Mouse (Mus musculus): ENCODE measurements at regions not wholly inside any gene's neighbourhood (a gene's known extent, or its start where the extent isn't known, plus 50 kb on each side); places are given as distances from the start of the nearest gene placed in this dataset.

GRCm38 (mm10) chr19:52707679-52708078 lies 332.3 kb downstream of the Xpnpep1 start:
- Histone ChIP-seq H3K4me3 (replicated peaks) (no peak overlapping the region), H3K27ac (no peak overlapping the region), H3K36me3 (no peaks in the 10 kb centered on the region), H3K4me2 (replicated peaks) (no peak overlapping the region), H3K4me1 (replicated peaks) (no peaks in the 10 kb centered on the region), H3K27me3 (no peaks in the 10 kb centered on the region), H3K9ac (replicated peaks) (no peak overlapping the region), H3K9me3 (no peaks in the 10 kb centered on the region)
- 77% methylated on average over 1 of the region's 1 CpGs for WGBS
- ATAC-seq = no peak

- Histone ChIP-seq H3K4me1 (replicated peaks) (no peaks in the 10 kb centered on the region), H3K36me3 (no peaks in the 10 kb centered on the region), H3K9ac (replicated peaks) (no peak overlapping the region), H3K9me3 (no peaks in the 10 kb centered on the region), H3K4me3 (replicated peaks) (no peak overlapping the region), H3K27ac (no peak overlapping the region), H3K4me2 (replicated peaks) (no peak overlapping the region), H3K27me3 (no peaks in the 10 kb centered on the region)
- no peak for ATAC-seq
- WGBS = 82% methylated on average over 5 of the region's 5 CpGs
Observed at GRCm38 (mm10) chr19:52661009-52661408, 379.0 kb downstream of the Xpnpep1 start.

GRCm38 (mm10) chr19:52647066-52648046 lies 383.3 kb downstream of the Ins1 start:
- no peaks in the 10 kb centered on the region for H3K9me3 ChIP-seq
- H3K4me3 ChIP-seq (replicated peaks) = no peak overlapping the region
- no peaks in the 10 kb centered on the region for H3K36me3 ChIP-seq
- peak; percentile 88 for ATAC-seq
- peak overlapping the region; percentile 69 for H3K27ac ChIP-seq
- H3K27me3 ChIP-seq = no peaks in the 10 kb centered on the region
- H3K4me1 ChIP-seq (replicated peaks) = peaks cover 15% of the 10 kb centered on the region
- H3K4me2 ChIP-seq (replicated peaks) = 0 out of 2 replicates have a peak overlapping the region, but pooled peaks have one; percentile 5
- WGBS = 35% methylated on average over 17 of the region's 17 CpGs
- H3K9ac ChIP-seq (replicated peaks) = no peak overlapping the region

- Histone ChIP-seq H3K4me3 (replicated peaks) (no peak overlapping the region), H3K27me3 (no peaks in the 10 kb centered on the region), H3K9me3 (no peaks in the 10 kb centered on the region), H3K4me1 (replicated peaks) (no peaks in the 10 kb centered on the region; the same call in 1 of the 2 replicates), H3K4me2 (replicated peaks) (no peak overlapping the region), H3K36me3 (no peaks in the 10 kb centered on the region), H3K27ac (no peak overlapping the region), H3K9ac (replicated peaks) (no peak overlapping the region)
- 46% methylated on average over 5 of the region's 5 CpGs for WGBS
- ATAC-seq = no peak
Observed at GRCm38 (mm10) chr19:52640228-52640627, 376.1 kb downstream of the Ins1 start.

- H3K4me1 ChIP-seq (replicated peaks) = no peaks in the 10 kb centered on the region
- no peak overlapping the region for H3K27ac ChIP-seq
- no peaks in the 10 kb centered on the region for H3K36me3 ChIP-seq
- no peak overlapping the region for H3K4me2 ChIP-seq (replicated peaks)
- no peak overlapping the region for H3K4me3 ChIP-seq (replicated peaks)
- WGBS = 93% methylated on average over 4 of the region's 4 CpGs
- H3K9ac ChIP-seq (replicated peaks) = no peak overlapping the region
- H3K27me3 ChIP-seq = no peaks in the 10 kb centered on the region
- no peak for ATAC-seq
- no peaks in the 10 kb centered on the region for H3K9me3 ChIP-seq
Observed at GRCm38 (mm10) chr19:52632501-52632900, 368.4 kb downstream of the Ins1 start.

- Histone ChIP-seq H3K27ac (no peak overlapping the region), H3K4me1 (replicated peaks) (no peaks in the 10 kb centered on the region), H3K4me3 (replicated peaks) (no peak overlapping the region), H3K27me3 (no peaks in the 10 kb centered on the region), H3K9me3 (no peaks in the 10 kb centered on the region), H3K9ac (replicated peaks) (no peak overlapping the region), H3K36me3 (no peaks in the 10 kb centered on the region), H3K4me2 (replicated peaks) (no peak overlapping the region)
- ATAC-seq = no peak
- WGBS = 60% methylated on average over 5 of the region's 5 CpGs
Observed at GRCm38 (mm10) chr19:52624310-52624709, 360.2 kb downstream of the Ins1 start.

- Histone ChIP-seq H3K9ac (replicated peaks) (no peak overlapping the region), H3K4me1 (replicated peaks) (no peaks in the 10 kb centered on the region), H3K36me3 (no peaks in the 10 kb centered on the region), H3K4me3 (replicated peaks) (no peak overlapping the region), H3K27me3 (no peaks in the 10 kb centered on the region), H3K9me3 (no peaks in the 10 kb centered on the region), H3K27ac (no peak overlapping the region), H3K4me2 (replicated peaks) (no peak overlapping the region)
- ATAC-seq = no peak
Observed at GRCm38 (mm10) chr19:52623496-52623895, 359.4 kb downstream of the Ins1 start.

GRCm38 (mm10) chr19:52613353-52613752 lies 349.3 kb downstream of the Ins1 start:
- H3K9ac ChIP-seq (replicated peaks) = no peak overlapping the region
- no peak for ATAC-seq
- H3K9me3 ChIP-seq = no peaks in the 10 kb centered on the region
- H3K4me2 ChIP-seq (replicated peaks) = no peak overlapping the region
- H3K4me1 ChIP-seq (replicated peaks) = no peaks in the 10 kb centered on the region
- no peaks in the 10 kb centered on the region for H3K27me3 ChIP-seq
- WGBS = 92% methylated on average over 5 of the region's 5 CpGs
- no peak overlapping the region for H3K27ac ChIP-seq
- H3K36me3 ChIP-seq = no peaks in the 10 kb centered on the region
- H3K4me3 ChIP-seq (replicated peaks) = no peak overlapping the region

- no peaks in the 10 kb centered on the region for H3K27me3 ChIP-seq
- H3K4me3 ChIP-seq (replicated peaks) = no peak overlapping the region
- H3K9me3 ChIP-seq = no peaks in the 10 kb centered on the region
- no peaks in the 10 kb centered on the region for H3K36me3 ChIP-seq
- ATAC-seq = no peak
- no peak overlapping the region for H3K27ac ChIP-seq
- H3K9ac ChIP-seq (replicated peaks) = no peak overlapping the region
- no peaks in the 10 kb centered on the region for H3K4me1 ChIP-seq (replicated peaks)
- WGBS = 80% methylated on average over 3 of the region's 3 CpGs
- no peak overlapping the region for H3K4me2 ChIP-seq (replicated peaks)
Observed at GRCm38 (mm10) chr19:52606859-52607258, 342.8 kb downstream of the Ins1 start.

GRCm38 (mm10) chr19:52600410-52600809 lies 336.3 kb downstream of the Ins1 start:
- WGBS = 4% methylated on average over 3 of the region's 3 CpGs
- H3K4me3 ChIP-seq (replicated peaks) = no peak overlapping the region
- H3K4me1 ChIP-seq (replicated peaks) = peaks cover 12% of the 10 kb centered on the region; the same call in 1 of the 2 replicates
- no peaks in the 10 kb centered on the region for H3K36me3 ChIP-seq
- peak; percentile 86 for ATAC-seq
- H3K9ac ChIP-seq (replicated peaks) = no peak overlapping the region
- H3K27me3 ChIP-seq = no peaks in the 10 kb centered on the region
- no peak overlapping the region for H3K4me2 ChIP-seq (replicated peaks)
- peak overlapping the region; percentile 39; the same call in 1 of the 2 replicates for H3K27ac ChIP-seq
- H3K9me3 ChIP-seq = no peaks in the 10 kb centered on the region

- Histone ChIP-seq H3K27ac (no peak overlapping the region), H3K36me3 (no peaks in the 10 kb centered on the region), H3K4me3 (replicated peaks) (no peak overlapping the region), H3K27me3 (no peaks in the 10 kb centered on the region), H3K4me2 (replicated peaks) (no peak overlapping the region), H3K9ac (replicated peaks) (no peak overlapping the region), H3K9me3 (no peaks in the 10 kb centered on the region), H3K4me1 (replicated peaks) (no peaks in the 10 kb centered on the region)
- WGBS = 86% methylated on average over 4 of the region's 4 CpGs
- ATAC-seq = no peak
Observed at GRCm38 (mm10) chr19:52565401-52565800, 301.3 kb downstream of the Ins1 start.

- Histone ChIP-seq H3K9ac (replicated peaks) (no peak overlapping the region), H3K4me1 (replicated peaks) (0 out of 2 replicates have a peak, but pooled peaks cover 3% of the 10 kb centered on the region), H3K36me3 (no peaks in the 10 kb centered on the region), H3K4me2 (replicated peaks) (no peak overlapping the region), H3K9me3 (no peaks in the 10 kb centered on the region), H3K4me3 (replicated peaks) (no peak overlapping the region), H3K27ac (no peak overlapping the region), H3K27me3 (no peaks in the 10 kb centered on the region)
- ATAC-seq = no peak
- WGBS = 13% methylated on average over 4 of the region's 4 CpGs
Observed at GRCm38 (mm10) chr19:52534758-52535157, 270.7 kb downstream of the Ins1 start.

All from midbrain, embryonic 13.5 days (tissue).